ENCODE assay signal across 8 mouse cellular contexts in genomic region chr13:65111961-65112360, GRCm38 (mm10). TPM values are rescaled to one million over a fixed set of nuclear protein-coding genes. Genes with fewer than 3 reads are reported as not detected.
DNase-seq lines count a peak whose midpoint lies in the region; ATAC-seq lines count a peak whose summit lies in the region.

No protein-coding gene starts in this region.

- ATAC-seq in forebrain, embryonic 11.5 days (replicated peaks; ENCODE audit: low FRiP score), result no peak
- ATAC-seq in hindbrain, embryonic 16.5 days, result no peak
- peak; percentile 40; the same call in 1 of the 2 replicates for ATAC-seq in liver, embryonic 11.5 days (replicated peaks; ENCODE audit: low FRiP score)
- peak; percentile 84 for ATAC-seq in monocyte, adult 5-6 weeks (replicated peaks; ENCODE audit: insufficient number of reproducible peaks, low FRiP score, low TSS enrichment, poor library complexity, severe bottlenecking)

- H3K4me1 ChIP-seq in forebrain, embryonic 11.5 days (replicated peaks; ENCODE audit: control insufficient read depth, insufficient read depth, low read length), result no peaks in the 10 kb centered on the region
- H3K4me1 ChIP-seq in hindbrain, embryonic 16.5 days (ENCODE audit: control insufficient read depth, insufficient read depth, low read depth, low read length), result peaks cover 17% of the 10 kb centered on the region
- H3K4me1 ChIP-seq in liver, embryonic 11.5 days (replicated peaks; ENCODE audit: control insufficient read depth, insufficient read depth, low read length), result peaks cover 3% of the 10 kb centered on the region; the same call in 1 of the 2 replicates

- H3K4me2 ChIP-seq in forebrain, embryonic 11.5 days (ENCODE audit: low read depth, low read length, severe bottlenecking), result peak overlapping the region; percentile 69
- peak overlapping the region; percentile 88 for H3K4me2 ChIP-seq in hindbrain, embryonic 16.5 days (ENCODE audit: low read length)
- H3K4me2 ChIP-seq in liver, embryonic 11.5 days, result peak overlapping the region; percentile 86

- DNase-seq in 3134 (ENCODE audit: extremely low read depth, insufficient read length, low spot score), result peak; percentile 6
- peak; percentile 21 for DNase-seq in Muller cell, postnatal 12 days (ENCODE audit: inconsistent ontology term)
- no peak for DNase-seq in forebrain, embryonic 11.5 days (ENCODE audit: low spot score)
- no peak for DNase-seq in liver, embryonic 11.5 days (ENCODE audit: low spot score)
- no peak for DNase-seq in urinary bladder, postnatal 25 days (ENCODE audit: low spot score)
- DNase-seq in cerebellum, postnatal 14 days, result no peak

- H3K4me3 ChIP-seq in forebrain, embryonic 11.5 days (ENCODE audit: low read depth, low read length), result peak overlapping the region; percentile 78
- peak overlapping the region; percentile 93 for H3K4me3 ChIP-seq in hindbrain, embryonic 16.5 days (ENCODE audit: low read length)
- peak overlapping the region; percentile 82 for H3K4me3 ChIP-seq in liver, embryonic 11.5 days (ENCODE audit: low read depth, low read length)

- peaks cover 3% of the 10 kb centered on the region; the same call in 1 of the 2 replicates for H3K9me3 ChIP-seq in forebrain, embryonic 11.5 days (ENCODE audit: control insufficient read depth, low read length)
- H3K9me3 ChIP-seq in hindbrain, embryonic 16.5 days (ENCODE audit: control insufficient read depth, low read length), result peaks cover 3% of the 10 kb centered on the region; the same call in 1 of the 2 replicates
- no peaks in the 10 kb centered on the region for H3K9me3 ChIP-seq in liver, embryonic 11.5 days (ENCODE audit: control insufficient read depth, low read length)

- 0% methylated on average over 5 of the region's 5 CpGs for WGBS in forebrain, embryonic 11.5 days
- WGBS in hindbrain, embryonic 16.5 days, result 2% methylated on average over 5 of the region's 5 CpGs
- 1% methylated on average over 5 of the region's 5 CpGs for WGBS in liver, embryonic 11.5 days

- H3K36me3 ChIP-seq in forebrain, embryonic 11.5 days (ENCODE audit: control insufficient read depth, insufficient read depth, low read length), result no peaks in the 10 kb centered on the region
- no peaks in the 10 kb centered on the region for H3K36me3 ChIP-seq in hindbrain, embryonic 16.5 days (ENCODE audit: control insufficient read depth, insufficient read depth, low read length)
- peaks cover 3% of the 10 kb centered on the region; the same call in 1 of the 2 replicates for H3K36me3 ChIP-seq in liver, embryonic 11.5 days (ENCODE audit: control insufficient read depth, insufficient read depth, low read length)

- no peaks in the 10 kb centered on the region for H3K27me3 ChIP-seq in forebrain, embryonic 11.5 days (ENCODE audit: control insufficient read depth, insufficient read depth, low read length)
- no peaks in the 10 kb centered on the region for H3K27me3 ChIP-seq in hindbrain, embryonic 16.5 days (replicated peaks; ENCODE audit: control insufficient read depth, insufficient read depth, low read length)
- H3K27me3 ChIP-seq in liver, embryonic 11.5 days (replicated peaks; ENCODE audit: control insufficient read depth, insufficient read depth, low read length), result no peaks in the 10 kb centered on the region

- H3K27ac ChIP-seq in forebrain, embryonic 11.5 days (ENCODE audit: low read depth, low read length), result peak overlapping the region; percentile 78; the same call in 1 of the 2 replicates
- H3K27ac ChIP-seq in hindbrain, embryonic 16.5 days (ENCODE audit: low read depth, low read length), result peak overlapping the region; percentile 88
- H3K27ac ChIP-seq in liver, embryonic 11.5 days (ENCODE audit: low read depth, low read length), result peak overlapping the region; percentile 80

- peak overlapping the region; percentile 90 for H3K9ac ChIP-seq in forebrain, embryonic 11.5 days (ENCODE audit: low read length)
- H3K9ac ChIP-seq in hindbrain, embryonic 16.5 days (ENCODE audit: low read depth, low read length), result peak overlapping the region; percentile 96
- H3K9ac ChIP-seq in liver, embryonic 11.5 days (ENCODE audit: low read depth, low read length), result peak overlapping the region; percentile 87

RNA-seq across cellular contexts. Expression of gene Mfsd14b, which starts 0.8 kb away (rescaled TPM):
- polyA plus RNA-seq in forebrain, embryonic 11.5 days (2014; fragmentation: Nextera tagmentation; extraction: Ambion mirVana), result 45.9 and 50.2 TPM in 2 replicates
- 28.9 and 32.4 TPM in 2 replicates for polyA plus RNA-seq in hindbrain, embryonic 16.5 days (2015; fragmentation: Nextera tagmentation; extraction: Ambion mirVana)
- 68.1 and 78.1 TPM in 2 replicates for polyA plus RNA-seq in liver, embryonic 11.5 days (2014; fragmentation: Nextera tagmentation; extraction: Ambion mirVana)
- 120 to 181 TPM (median 170 TPM) in 3 replicates for total RNA-seq in monocyte, adult 5-6 weeks (2017)

RNA-seq across cellular contexts. Expression of gene Olfr465-ps1, which starts 25.9 kb away (rescaled TPM):
- polyA plus RNA-seq in forebrain, embryonic 11.5 days (2014; fragmentation: Nextera tagmentation; extraction: Ambion mirVana), result not detected in 2 replicates
- not detected in 2 replicates for polyA plus RNA-seq in hindbrain, embryonic 16.5 days (2015; fragmentation: Nextera tagmentation; extraction: Ambion mirVana)
- not detected in 2 replicates for polyA plus RNA-seq in liver, embryonic 11.5 days (2014; fragmentation: Nextera tagmentation; extraction: Ambion mirVana)
- not detected in 3 replicates for total RNA-seq in monocyte, adult 5-6 weeks (2017)

RNA-seq across cellular contexts. Expression of gene Olfr466, which starts 38.1 kb away (rescaled TPM):
- polyA plus RNA-seq in forebrain, embryonic 11.5 days (2014; fragmentation: Nextera tagmentation; extraction: Ambion mirVana), result not detected in 2 replicates
- not detected in 2 replicates for polyA plus RNA-seq in hindbrain, embryonic 16.5 days (2015; fragmentation: Nextera tagmentation; extraction: Ambion mirVana)
- not detected in 2 replicates for polyA plus RNA-seq in liver, embryonic 11.5 days (2014; fragmentation: Nextera tagmentation; extraction: Ambion mirVana)
- total RNA-seq in monocyte, adult 5-6 weeks (2017), result not detected in 3 replicates

RNA-seq across cellular contexts. Expression of gene Prss47, which starts 59.4 kb away (rescaled TPM):
- not detected in 2 replicates for polyA plus RNA-seq in forebrain, embryonic 11.5 days (2014; fragmentation: Nextera tagmentation; extraction: Ambion mirVana)
- polyA plus RNA-seq in hindbrain, embryonic 16.5 days (2015; fragmentation: Nextera tagmentation; extraction: Ambion mirVana), result not detected in 2 replicates
- polyA plus RNA-seq in liver, embryonic 11.5 days (2014; fragmentation: Nextera tagmentation; extraction: Ambion mirVana), result not detected in 2 replicates
- not detected in 3 replicates for total RNA-seq in monocyte, adult 5-6 weeks (2017)

Comparison
In these comparisons a context has a peak if more than half of its experiments do, and no peak if none do; other contexts are left out.
1. DNase-seq: peak in 3134 (single experiment) and Muller cell, postnatal 12 days (single experiment); none in forebrain, embryonic 11.5 days (single experiment), liver, embryonic 11.5 days (single experiment), urinary bladder, postnatal 25 days (single experiment) and cerebellum, postnatal 14 days (0 of 2).
2. ATAC-seq: peak in liver, embryonic 11.5 days (single experiment) and monocyte, adult 5-6 weeks (single experiment); none in forebrain, embryonic 11.5 days (single experiment) and hindbrain, embryonic 16.5 days (single experiment).
3. Peak in every context shown above with its lines, with median percentiles within 50 percentile points of each other: H3K27ac ChIP-seq, H3K4me2 ChIP-seq, H3K4me3 ChIP-seq and H3K9ac ChIP-seq.